Mouse (Mus musculus) urinary bladder, postnatal 10 days (tissue): ENCODE measurements around the gene Rsbn1l.

ENCODE experiments used
- DNase-seq: peaks from one replicate; pipeline ENCODE4 v3.0.0; 2022; ENCODE audit warnings: low spot score

Rsbn1l gene

DNA sequence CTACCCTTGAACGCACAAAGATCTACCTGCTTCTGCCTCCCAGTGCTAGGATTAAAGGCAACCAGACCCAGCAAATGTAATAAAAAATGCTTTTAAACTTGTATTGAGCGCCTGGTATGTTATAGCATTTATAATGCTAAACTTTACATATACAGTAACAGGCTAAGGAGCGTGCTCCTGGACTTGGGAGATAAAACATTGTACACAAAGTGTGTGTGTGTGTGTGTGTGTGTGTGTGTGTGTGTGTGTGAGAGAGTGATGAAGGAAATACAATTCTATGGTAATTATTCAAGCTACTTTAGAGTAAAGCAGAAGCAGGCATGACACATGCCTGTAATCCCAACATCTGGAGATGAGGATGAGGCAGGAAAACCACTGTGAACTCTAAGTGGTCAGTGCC lies at the start of gene Rsbn1l:
TSS of gene Rsbn1l (minus strand) at position 101 of the 400 bp plus-strand sequence.
- no peak for DNase-seq

DNA sequence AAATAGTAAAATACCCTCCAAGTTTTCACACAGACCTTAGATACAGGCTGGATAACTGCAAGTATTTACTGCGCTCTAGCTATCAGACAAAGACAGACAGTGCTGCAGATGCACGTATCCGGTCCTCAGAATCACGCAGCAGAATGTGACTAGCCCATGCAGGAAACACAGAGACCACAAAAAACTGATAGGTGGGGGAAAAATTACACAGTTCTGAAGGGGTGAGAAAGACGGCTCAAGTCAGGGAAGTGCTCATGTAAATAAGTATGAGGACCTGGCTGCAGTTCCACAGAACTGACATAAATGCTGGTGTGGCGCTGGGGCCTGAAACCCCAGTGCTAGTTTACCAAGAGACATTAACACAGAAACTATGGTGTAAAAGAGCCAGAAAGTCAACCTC lies 46.5 kb upstream of the Rsbn1l start:
- no peak for DNase-seq

GRCm38 (mm10) chr5:21001622-21002315 lies 45.6 kb upstream of the Rsbn1l start:
- no peak for DNase-seq

DNA sequence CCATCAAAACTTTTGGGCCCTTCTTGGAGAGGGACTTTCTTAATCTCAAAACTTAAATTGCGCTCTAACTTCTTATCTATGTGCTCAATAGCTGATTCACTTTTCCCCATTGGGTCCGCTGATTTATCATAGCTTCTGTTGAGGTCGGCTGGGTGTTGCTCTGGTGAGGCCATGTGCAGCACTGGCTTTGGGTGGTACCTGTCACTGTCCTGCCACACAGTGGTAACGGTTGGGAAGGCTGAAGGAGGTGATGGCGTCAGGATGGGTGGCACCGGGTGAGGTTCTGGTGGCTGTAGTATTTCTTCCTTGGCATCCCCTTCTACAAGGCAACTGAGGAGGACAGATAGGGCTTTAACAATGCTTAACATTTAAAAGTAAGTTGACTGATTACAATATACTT lies 42.2 kb upstream of the Rsbn1l start:
- DNase-seq: no peak

- DNase-seq: no peak
Measured at GRCm38 (mm10) chr5:20997555-20997954, 41.4 kb upstream of the Rsbn1l start.

- no peak for DNase-seq
Measured at GRCm38 (mm10) chr5:20990062-20990809, 34.0 kb upstream of the Rsbn1l start.

- no peak for DNase-seq
Measured at GRCm38 (mm10) chr5:20986271-20986670, 30.1 kb upstream of the Rsbn1l start.

DNA sequence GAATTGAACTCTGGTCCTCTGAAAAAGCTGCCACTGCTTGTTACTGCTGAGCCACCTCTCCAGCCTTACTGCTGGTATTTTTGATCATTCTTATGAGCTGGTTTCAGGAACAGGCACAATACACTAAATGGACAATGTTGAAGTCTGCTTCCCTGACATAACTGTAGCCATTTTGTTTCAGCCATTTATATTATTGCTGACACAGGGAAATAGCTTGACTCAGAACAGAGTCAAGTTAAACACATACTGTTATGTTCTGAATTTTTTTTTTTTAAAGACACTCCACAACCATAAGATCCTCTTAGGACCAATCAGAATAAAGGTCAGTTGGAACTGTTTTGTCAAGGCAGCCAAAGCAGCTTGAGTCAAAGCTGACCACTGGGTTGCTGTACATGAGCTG lies 27.3 kb upstream of the Rsbn1l start:
- DNase-seq: no peak

DNA sequence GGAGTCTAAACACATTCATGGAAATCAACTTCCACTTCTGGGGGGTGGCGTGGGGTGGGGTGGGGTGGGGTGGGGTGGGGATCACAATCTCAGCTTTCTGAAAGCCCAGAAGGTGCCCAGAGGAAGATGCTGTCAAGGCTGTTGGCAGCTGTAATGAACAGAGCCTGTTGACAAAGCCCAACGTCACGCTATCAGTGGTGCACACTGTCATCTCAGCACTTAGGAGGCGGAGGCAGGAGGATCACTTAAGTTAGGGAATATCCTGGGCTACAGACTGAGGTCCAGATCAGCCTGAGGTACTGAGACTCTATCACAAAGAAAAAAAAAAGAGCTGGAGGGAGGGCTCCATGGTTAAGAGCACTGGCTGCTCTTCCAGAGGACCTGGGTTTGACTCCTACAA lies 18.5 kb upstream of the Rsbn1l start:
- DNase-seq: no peak

DNA sequence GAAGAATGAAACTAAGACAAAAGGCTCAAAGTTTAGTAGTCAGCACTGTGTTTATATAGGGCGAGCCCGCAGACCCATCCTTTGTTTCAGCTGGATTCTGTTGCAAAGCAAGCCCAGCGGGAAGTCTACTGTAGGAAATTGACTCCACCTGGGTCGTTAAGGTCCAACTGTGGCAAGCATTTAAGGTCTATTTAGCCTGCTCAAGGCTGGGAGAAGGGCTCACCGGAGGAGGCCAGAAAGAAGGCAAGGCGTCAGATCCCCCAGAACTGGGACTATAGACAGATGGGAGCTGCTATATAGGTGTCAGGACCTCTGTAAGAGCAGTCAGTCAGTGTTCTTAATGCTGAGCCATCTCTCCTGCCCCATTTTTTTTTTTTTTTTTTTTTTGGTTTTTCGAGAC lies 17.8 kb upstream of the Rsbn1l start:
- DNase-seq: no peak

DNA sequence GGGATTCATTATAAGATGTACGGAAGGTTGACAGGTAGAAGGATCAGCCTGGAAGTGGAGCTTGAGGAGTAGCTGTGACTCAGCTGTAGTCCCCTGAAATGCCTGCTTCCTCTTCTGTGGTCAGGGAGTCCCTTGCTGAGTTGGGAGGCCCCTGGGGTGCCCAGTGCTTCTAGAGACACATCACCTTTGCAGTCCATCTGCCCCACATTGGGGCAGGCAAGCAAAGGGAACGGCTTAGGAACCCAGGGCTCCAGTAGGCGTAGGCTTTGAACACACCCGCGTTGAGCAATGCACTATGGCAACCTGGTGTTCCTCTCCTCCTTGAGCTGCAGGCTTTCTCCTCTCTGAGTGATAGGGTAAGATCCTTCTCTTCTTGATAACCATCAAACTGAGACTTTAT lies 16.9 kb upstream of the Rsbn1l start:
- DNase-seq: no peak

GRCm38 (mm10) chr5:20968963-20969362 lies 12.8 kb upstream of the Rsbn1l start:
- no peak for DNase-seq

- DNase-seq: no peak
Measured at GRCm38 (mm10) chr5:20968493-20968892, 12.3 kb upstream of the Rsbn1l start.

GRCm38 (mm10) chr5:20967942-20968341 lies 11.7 kb upstream of the Rsbn1l start:
- no peak for DNase-seq

DNA sequence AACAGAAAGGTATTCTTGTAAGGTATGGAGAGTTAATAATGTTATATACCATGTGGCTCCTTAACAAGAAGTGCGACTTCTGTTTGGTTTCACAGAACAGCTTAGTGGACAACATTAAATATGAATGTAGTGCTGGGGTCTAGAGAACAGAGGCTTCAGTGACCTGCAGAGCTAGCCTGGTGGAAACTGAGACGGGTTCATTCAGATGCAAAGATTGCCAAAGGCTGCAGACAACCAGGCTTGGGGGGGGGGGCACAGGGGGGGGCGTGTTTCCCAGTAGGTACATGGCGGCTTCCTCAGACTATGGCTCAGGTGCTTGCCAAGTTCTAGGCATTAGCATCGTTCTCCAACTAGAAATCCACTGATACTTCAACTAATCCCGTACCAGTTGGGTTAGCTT lies 8.2 kb upstream of the Rsbn1l start:
- DNase-seq: no peak

DNA sequence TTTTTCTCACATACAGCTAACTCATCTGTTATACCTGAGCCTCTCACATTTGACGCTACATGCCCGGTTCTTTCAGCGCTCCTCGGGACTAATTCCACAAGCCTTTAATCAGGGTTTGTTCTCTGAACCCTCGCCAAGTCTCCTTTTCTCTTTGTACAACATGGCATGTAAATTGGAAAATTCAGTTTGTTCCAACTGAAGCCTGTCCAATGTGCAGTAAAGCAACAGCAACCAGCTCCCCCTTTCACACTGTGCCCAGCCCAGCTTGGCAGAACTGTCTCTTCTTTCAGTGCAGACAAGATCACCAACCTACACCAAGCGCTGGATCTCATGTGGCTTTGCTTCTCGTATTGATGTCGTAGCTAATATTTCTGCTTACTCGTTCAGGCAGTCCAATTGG lies 7.1 kb upstream of the Rsbn1l start:
- no peak for DNase-seq

GRCm38 (mm10) chr5:20960927-20961326 lies 4.7 kb upstream of the Rsbn1l start:
- DNase-seq: no peak

DNA sequence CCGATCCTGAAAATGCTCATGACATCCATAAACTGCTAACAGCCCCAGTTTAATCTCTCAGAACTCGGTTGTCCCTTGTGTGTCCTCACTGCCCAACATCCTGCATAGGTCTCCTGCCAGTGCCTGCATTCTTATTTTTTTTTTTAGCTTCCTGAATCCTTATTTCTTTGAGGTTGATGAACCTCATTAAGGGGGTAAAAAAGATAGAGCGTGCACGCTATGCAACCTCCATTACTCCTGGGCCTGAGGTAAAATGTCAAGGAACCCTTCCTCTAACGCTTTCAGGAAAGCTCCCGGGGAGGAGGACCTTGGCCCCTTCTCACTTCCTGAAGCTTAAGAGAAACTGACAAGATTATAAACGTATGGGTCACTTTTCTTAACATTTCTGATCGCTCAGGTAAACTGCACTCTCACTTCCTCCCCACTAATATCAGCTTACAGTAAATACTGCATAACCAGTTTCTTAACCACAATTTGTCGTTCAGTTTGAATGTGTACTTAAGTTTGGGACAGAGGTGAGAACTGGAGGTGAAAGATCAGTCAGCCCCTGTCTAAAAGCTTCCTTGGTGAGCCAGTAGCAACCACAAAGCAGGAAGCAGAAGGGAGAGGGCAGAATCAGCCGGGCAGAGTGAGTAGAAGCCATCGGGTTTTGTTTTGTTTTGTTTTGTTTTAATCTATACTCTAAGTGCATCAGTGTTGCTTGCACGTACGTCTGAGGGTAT lies 923 bp downstream of the Rsbn1l start:
- no peak for DNase-seq

GRCm38 (mm10) chr5:20952337-20952925 lies 3.8 kb downstream of the Rsbn1l start:
- no peak for DNase-seq

DNA sequence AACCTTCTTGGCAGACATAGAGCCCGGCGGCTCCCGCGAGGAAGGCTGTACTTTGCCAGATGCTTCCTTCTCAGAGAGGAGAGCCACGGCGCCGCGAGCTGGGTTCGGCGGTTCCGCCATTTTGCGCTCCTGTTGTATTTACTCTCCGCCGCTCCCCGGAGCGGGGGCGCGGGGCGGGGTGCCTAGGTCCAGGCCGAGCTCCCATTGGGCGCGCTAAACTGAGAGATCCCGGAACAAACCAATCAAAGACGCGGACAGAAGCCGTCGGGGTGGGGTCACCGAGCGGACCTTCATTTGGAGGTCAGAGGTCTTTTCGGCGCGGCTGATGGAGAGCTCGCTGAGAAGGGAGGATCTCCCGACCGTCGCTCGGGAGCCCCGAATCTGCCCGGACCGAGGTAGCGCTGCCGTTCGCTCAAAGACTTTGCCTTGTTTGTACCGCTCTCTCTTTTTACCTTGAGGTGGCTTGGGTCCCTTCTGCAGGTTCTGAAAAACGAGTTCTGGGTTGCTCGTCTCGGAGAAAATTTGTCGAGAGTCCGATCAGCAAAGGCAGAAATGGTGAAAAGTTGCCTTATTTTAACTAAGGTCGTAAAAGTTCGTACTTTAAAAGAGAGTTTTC lies 4.4 kb downstream of the Rsbn1l start:
- peak; percentile 80 for DNase-seq

GRCm38 (mm10) chr5:20950855-20951650 lies 5.1 kb downstream of the Rsbn1l start:
- DNase-seq: no peak

DNA sequence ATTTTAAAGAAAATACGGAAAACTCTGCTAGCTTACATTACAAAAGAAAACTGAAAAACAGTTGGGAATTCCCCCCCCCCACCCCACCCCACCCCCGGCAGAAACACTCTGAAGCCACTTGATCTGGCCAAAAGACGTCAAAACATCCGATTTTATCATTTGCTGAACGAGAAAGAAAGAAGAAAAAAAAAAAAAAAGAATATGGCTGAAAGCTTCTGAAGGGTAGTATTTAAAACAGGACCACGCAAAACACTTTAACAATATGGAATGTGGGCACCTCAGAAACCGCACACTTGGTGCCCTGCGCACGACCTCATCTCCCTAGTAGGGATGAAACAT lies 5.7 kb downstream of the Rsbn1l start:
- DNase-seq: no peak
